In genomic region chr13:110490166-110490565, GRCm38 (mm10) we compare ENCODE assay signal across 31 mouse cellular contexts.
DNase-seq lines count a peak whose midpoint lies in the region; ATAC-seq and TF ChIP-seq lines count a peak whose summit lies in the region.
"Had no signal": no experiment of that assay in that cellular context is flagged by ENCODE, and none has a peak within 500 bp of the region (broad histone marks: within the 10 kb centered on the region; RNA-seq: fewer than 3 reads in every experiment).

No protein-coding gene starts in this region.

- TF ChIP-seq CTCF in forebrain, postnatal 0 days (IDR thresholded peaks at IDR 0.05; ENCODE audit: low read depth): no peak
- no peak for TF ChIP-seq CTCF in brain, embryonic 14.5 days (IDR thresholded peaks at IDR 0.05; ENCODE audit: borderline replicate concordance, extremely low read depth, insufficient read depth, insufficient read length)

- WGBS in forebrain, postnatal 0 days: 70% methylated on average over 2 of the region's 2 CpGs
- 66% methylated on average over 2 of the region's 2 CpGs for WGBS in forebrain, embryonic 15.5 days

- no peaks in the 10 kb centered on the region for H3K9me3 ChIP-seq in forebrain, postnatal 0 days (ENCODE audit: low read length)
- no peaks in the 10 kb centered on the region for H3K9me3 ChIP-seq in forebrain, embryonic 15.5 days
- no peaks in the 10 kb centered on the region for H3K9me3 ChIP-seq in ES-E14 (ENCODE audit: control insufficient read depth, insufficient read depth, low read depth, low read length)
- H3K9me3 ChIP-seq: embryonic facial prominence, embryonic 13.5 days; forebrain, embryonic 13.5 days; hindbrain, embryonic 13.5 days; limb, embryonic 15.5 days; midbrain, embryonic 10.5 days; neural tube, embryonic 12.5 days; stomach, embryonic 15.5 days had no signal

- no peak overlapping the region for H3K27ac ChIP-seq in forebrain, postnatal 0 days (ENCODE audit: low read depth, low read length)
- no peak overlapping the region for H3K27ac ChIP-seq in forebrain, embryonic 15.5 days (replicated peaks)
- H3K27ac ChIP-seq in ES-E14 (ENCODE audit: insufficient read depth, low read depth, low read length, poor library complexity, severe bottlenecking): no peak overlapping the region
- H3K27ac ChIP-seq: embryonic facial prominence, embryonic 13.5 days; forebrain, embryonic 13.5 days; hindbrain, embryonic 13.5 days; kidney, postnatal 0 days; left cerebral cortex, adult 2 months; limb, embryonic 15.5 days; liver, embryonic 14.5 days; macrophage; midbrain, embryonic 10.5 days; neural tube, embryonic 12.5 days; stomach, embryonic 15.5 days had no signal

- H3K9ac ChIP-seq in forebrain, postnatal 0 days: no peak overlapping the region
- H3K9ac ChIP-seq in forebrain, embryonic 15.5 days (replicated peaks): no peak overlapping the region
- no peak overlapping the region for H3K9ac ChIP-seq in ES-E14 (ENCODE audit: insufficient read depth, low read depth, low read length, poor library complexity, severe bottlenecking)
- H3K9ac ChIP-seq: embryonic facial prominence, embryonic 13.5 days; forebrain, embryonic 13.5 days; hindbrain, embryonic 13.5 days; limb, embryonic 15.5 days; liver, embryonic 14.5 days; neural tube, embryonic 12.5 days; stomach, embryonic 15.5 days had no signal

- H3K27me3 ChIP-seq in forebrain, postnatal 0 days (ENCODE audit: insufficient read depth, low read length): no peaks in the 10 kb centered on the region
- H3K27me3 ChIP-seq in forebrain, embryonic 15.5 days: no peaks in the 10 kb centered on the region
- H3K27me3 ChIP-seq: embryonic facial prominence, embryonic 13.5 days; forebrain, embryonic 13.5 days; hindbrain, embryonic 13.5 days; limb, embryonic 15.5 days; neural tube, embryonic 12.5 days; stomach, embryonic 15.5 days had no signal

- DNase-seq in forebrain, postnatal 0 days: peak; percentile 6
- peak; percentile 3 for DNase-seq in ES-E14 (ENCODE audit: low read depth, low spot score)
- peak; percentile 32 for DNase-seq in brain, embryonic 14.5 days (ENCODE audit: low read depth)
- DNase-seq in urinary bladder, adult 2 months (ENCODE audit: low spot score): no peak
- DNase-seq: adrenal gland, adult 2 months; cerebellum, adult 2 months; cerebellum, postnatal 25 days; embryo, embryonic 11 days; gastrocnemius, postnatal 14 days; heart, adult 11 months; heart, postnatal 14 days; kidney, adult 2 months; left cerebral cortex, postnatal 4 days; retina, postnatal 1 day; thymus, postnatal 4 days had no signal

- no peaks in the 10 kb centered on the region for H3K36me3 ChIP-seq in forebrain, postnatal 0 days (ENCODE audit: insufficient read depth)
- H3K36me3 ChIP-seq in forebrain, embryonic 15.5 days: no peaks in the 10 kb centered on the region
- H3K36me3 ChIP-seq in ES-E14 (ENCODE audit: control insufficient read depth, insufficient read depth, low read length, poor library complexity, severe bottlenecking): no peaks in the 10 kb centered on the region
- H3K36me3 ChIP-seq: embryonic facial prominence, embryonic 13.5 days; hindbrain, embryonic 13.5 days; limb, embryonic 15.5 days; midbrain, embryonic 10.5 days; neural tube, embryonic 12.5 days; stomach, embryonic 15.5 days had no signal

- H3K4me2 ChIP-seq in forebrain, postnatal 0 days (ENCODE audit: low read depth): no peak overlapping the region
- no peak overlapping the region for H3K4me2 ChIP-seq in forebrain, embryonic 15.5 days (replicated peaks)
- H3K4me2 ChIP-seq: embryonic facial prominence, embryonic 13.5 days; forebrain, embryonic 13.5 days; heart, embryonic 11.5 days; hindbrain, embryonic 13.5 days; limb, embryonic 15.5 days; neural tube, embryonic 12.5 days; stomach, embryonic 15.5 days had no signal

- no peak for ATAC-seq in forebrain, postnatal 0 days
- no peak for ATAC-seq in forebrain, embryonic 15.5 days (replicated peaks)
- ATAC-seq in neutrophil, adult 5-6 weeks (ENCODE audit: extremely low read depth, insufficient number of reproducible peaks, low FRiP score, poor library complexity, severe bottlenecking): 0 out of 2 replicates have a peak, but pooled peaks have one; percentile 30
- ATAC-seq in monocyte, adult 5-6 weeks (replicated peaks; ENCODE audit: insufficient number of reproducible peaks, low FRiP score, low TSS enrichment, poor library complexity, severe bottlenecking): no peak
- ATAC-seq: forebrain, embryonic 13.5 days had no signal

- H3K4me1 ChIP-seq in forebrain, postnatal 0 days (ENCODE audit: insufficient read depth): peaks cover 8% of the 10 kb centered on the region; the same call in 1 of the 2 replicates
- H3K4me1 ChIP-seq in forebrain, embryonic 15.5 days: peaks cover 11% of the 10 kb centered on the region
- H3K4me1 ChIP-seq in ES-E14 (ENCODE audit: control insufficient read depth in 2 of 2, insufficient read depth in 2 of 2, low read length in 2 of 2, poor library complexity in 1 of 2): no peaks in the 10 kb centered on the region
- H3K4me1 ChIP-seq: neural tube, embryonic 12.5 days; stomach, embryonic 15.5 days had no signal

- H3K4me3 ChIP-seq in forebrain, postnatal 0 days (ENCODE audit: low read depth, low read length): no peak overlapping the region
- H3K4me3 ChIP-seq in forebrain, embryonic 15.5 days: no peak overlapping the region
- no peak overlapping the region for H3K4me3 ChIP-seq in ES-E14 (ENCODE audit: insufficient read depth in 1 of 2, low read depth in 1 of 2, low read length in 2 of 2, poor library complexity in 1 of 2, severe bottlenecking in 1 of 2)
- H3K4me3 ChIP-seq: embryonic facial prominence, embryonic 13.5 days; erythroblast, embryonic 14.5 days; forebrain, embryonic 13.5 days; hindbrain, embryonic 13.5 days; left cerebral cortex, adult 2 months; limb, embryonic 15.5 days; midbrain, embryonic 10.5 days; neural tube, embryonic 12.5 days; stomach, embryonic 15.5 days had no signal

- in situ Hi-C loops in ES-E14 (cut with MboI; ENCODE audit: low sequenced_read_pairs in 2 of 2, unreplicated experiment in 2 of 2): no loop called here

- TF ChIP-seq POLR2A in brain, embryonic 14.5 days (IDR thresholded peaks at IDR 0.05; ENCODE audit: borderline replicate concordance, extremely low read depth, insufficient read depth, insufficient read length, poor library complexity, severe bottlenecking): no peak

TF ChIP-seq in ES-E14, 5 proteins besides CTCF, POLR2A, EP300 and RAD21:
- TF ChIP-seq ZNF384 (IDR thresholded peaks at IDR 0.05; ENCODE audit: low read depth, low read length) (no peak), CHD2 (IDR thresholded peaks at IDR 0.05; ENCODE audit: low read depth, low read length) (no peak), ZC3H11A (IDR thresholded peaks at IDR 0.05; ENCODE audit: borderline replicate concordance, low read depth, low read length) (no peak), HCFC1 (IDR thresholded peaks at IDR 0.05; ENCODE audit: borderline replicate concordance, insufficient read depth, low read length) (no peak), MAFK (IDR thresholded peaks at IDR 0.05; ENCODE audit: insufficient read depth, low read depth, low read length) (no peak)
